Mouse (Mus musculus) adrenal gland, postnatal 36 days (tissue): ENCODE data around the gene Mttp. TPM values are rescaled to one million over a fixed set of nuclear protein-coding genes. Genes with fewer than 3 reads are reported as not detected.

Experiments
- DNase-seq, 2 experiments: peaks; one replicate each; pipeline ENCODE4 v3.0.0; 2021; ENCODE audit warnings: mixed read lengths in 1 of 2
- total RNA-seq, 2 experiments: library from RNA; stranded (reverse); gene quantifications; 2 replicates each; pipeline ENCODE4 v1.2.3; 2021

Gene Mttp
- total RNA-seq, 2 experiments from 2014 or later: 6.5 to 15.9 TPM

GRCm38 (mm10) chr3:138083073-138083637 lies 61.6 kb downstream of the Mttp start:
- DNase-seq: no peak

GRCm38 (mm10) chr3:138078701-138079100 lies 66.1 kb downstream of the Mttp start:
- DNase-seq: no peak

GRCm38 (mm10) chr3:138077476-138078340 lies 67.1 kb downstream of the Mttp start:
- no peak for DNase-seq

- peak in 1 of 2 experiments; percentile 17 for DNase-seq
These were observed 69.6 kb downstream of the Mttp start for GRCm38 (mm10) chr3:138075209-138075608.

- no peak for DNase-seq
These were observed 70.6 kb downstream of the Mttp start for GRCm38 (mm10) chr3:138074214-138074613.

- no peak for DNase-seq
These were observed 73.2 kb downstream of the Mttp start for GRCm38 (mm10) chr3:138071476-138072073.

- no peak for DNase-seq
These were observed 73.8 kb downstream of the Mttp start for GRCm38 (mm10) chr3:138071004-138071403.

GRCm38 (mm10) chr3:138069756-138070511 lies 74.8 kb downstream of the Mttp start:
- DNase-seq: no peak

- DNase-seq: no peak
These were observed 76.7 kb downstream of the Mttp start for GRCm38 (mm10) chr3:138068103-138068502.

GRCm38 (mm10) chr3:138067288-138067687 lies 77.5 kb downstream of the Mttp start, which contains the start of gene Gm5105:
TSS of gene Gm5105 (minus strand) at chr3:138067388.
- DNase-seq: no peak

GRCm38 (mm10) chr3:138066348-138066856 lies 78.4 kb downstream of the Mttp start:
- DNase-seq: no peak

GRCm38 (mm10) chr3:138065930-138066329 lies 78.8 kb downstream of the Mttp start:
- DNase-seq: no peak

GRCm38 (mm10) chr3:138064732-138065645 lies 79.8 kb downstream of the Mttp start, which contains the start of gene 1110002E22Rik:
TSS of gene 1110002E22Rik (plus strand) at chr3:138065052.
- no peak for DNase-seq

- DNase-seq: peak; percentile 76 to 85
These were observed 80.9 kb downstream of the Mttp start for GRCm38 (mm10) chr3:138063731-138064329.

- no peak for DNase-seq
These were observed 82.1 kb downstream of the Mttp start for GRCm38 (mm10) chr3:138062673-138063072.

- no peak for DNase-seq
These were observed 83.4 kb downstream of the Mttp start for GRCm38 (mm10) chr3:138061205-138061911.

GRCm38 (mm10) chr3:138060429-138060828 lies 84.3 kb downstream of the Mttp start:
- no peak for DNase-seq

GRCm38 (mm10) chr3:138058226-138058625 lies 86.5 kb downstream of the Mttp start:
- DNase-seq: no peak

- DNase-seq: no peak
These were observed 87.8 kb downstream of the Mttp start for GRCm38 (mm10) chr3:138056976-138057375.

GRCm38 (mm10) chr3:138053969-138054368 lies 90.8 kb downstream of the Mttp start:
- DNase-seq: peak; percentile 31 to 50
